Mouse (Mus musculus) brain, adult 10 weeks (tissue): ENCODE measurements around the gene Olfr352. TPM values are rescaled to one million over a fixed set of nuclear protein-coding genes. Genes with fewer than 3 reads are reported as not detected.

Experiments used
- polyA plus RNA-seq: library from polyadenylated mRNA; stranded (reverse); fragments of 350-450 nt; fragmentation: Illumina TruSeq; extraction: RNeasy Lipid Tissue Mini Kit (QIAGEN cat#74804); gene quantifications from one replicate; pipeline ENCODE4 v1.2.3, GENCODE M21; 2015; ENCODE audit warnings: low read depth, low replicate concordance

The Olfr352 gene
- not detected for polyA plus RNA-seq

GRCm38 (mm10) chr2:36868160-36868559, at the start of gene Olfr352:
TSS of gene Olfr352 (plus strand) at chr2:36868460.

GRCm38 (mm10) chr2:36846010-36846409, 22.2 kb upstream of the Olfr352 start, which contains the start of gene Olfr350:
TSS of gene Olfr350 (plus strand) at chr2:36846310.

DNA sequence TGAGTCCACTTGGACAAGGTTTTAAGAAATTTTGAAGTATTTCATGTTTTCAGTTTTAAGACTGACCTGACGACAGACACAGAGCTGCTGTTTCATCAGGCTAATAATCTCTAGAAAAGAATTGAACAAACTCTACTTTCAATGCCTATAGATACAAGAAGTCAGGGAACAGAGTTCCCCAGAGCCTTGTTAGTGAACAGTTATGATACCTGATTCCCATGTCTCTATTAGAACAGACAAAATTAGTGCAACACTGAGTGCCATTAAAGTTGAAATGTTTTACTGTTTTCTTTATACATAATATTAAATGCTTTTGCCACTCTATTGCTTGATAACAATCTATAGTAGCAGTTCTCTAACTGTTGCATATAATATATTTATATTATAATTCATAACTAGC, 5.7 kb upstream of the Olfr352 start, which contains the start of gene Olfr351:
Gene Olfr351 (minus strand): TSS at position 101 of the 400 bp plus-strand sequence.

GRCm38 (mm10) chr2:36892836-36893235, 24.6 kb downstream of the Olfr352 start, which contains the start of gene Olfr353:
TSS of gene Olfr353 (minus strand) at chr2:36892936.

DNA sequence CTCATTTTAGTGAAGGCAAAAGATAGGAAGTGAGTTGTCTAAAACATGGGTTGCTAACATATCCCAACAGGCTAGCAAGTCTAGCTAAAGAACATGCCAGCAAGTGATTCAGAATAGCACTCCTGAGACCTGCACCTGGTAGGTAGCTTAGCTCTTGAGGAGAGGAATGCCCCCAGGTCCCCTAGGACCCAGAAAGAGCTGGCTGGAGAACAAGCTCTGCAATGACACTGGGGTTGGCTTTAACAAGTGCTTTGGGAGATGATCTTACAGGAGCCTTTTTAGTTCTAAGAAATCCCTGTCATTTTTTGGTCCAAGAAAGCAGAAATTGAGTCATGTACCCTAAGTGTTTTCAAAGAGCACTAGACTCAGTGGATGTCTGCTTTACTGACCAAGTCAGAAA, 37.1 kb downstream of the Olfr352 start, which contains the start of gene Olfr354:
Gene Olfr354 (plus strand): TSS at position 301 of the 400 bp plus-strand sequence.

Other genes starting within 250 kb of the Olfr352 start
- not detected for gene Olfr345, start 228.4 kb upstream of the Olfr352 start, polyA plus RNA-seq
- not detected for gene Olfr346, start 182.7 kb upstream of the Olfr352 start, polyA plus RNA-seq
- gene Olfr347, start 136.6 kb upstream of the Olfr352 start, polyA plus RNA-seq, result not detected
- not detected for gene Olfr348, start 84.2 kb upstream of the Olfr352 start, polyA plus RNA-seq
- gene Olfr50, start 77.9 kb upstream of the Olfr352 start, polyA plus RNA-seq, result not detected
- not detected for gene Olfr3, start 51.4 kb upstream of the Olfr352 start, polyA plus RNA-seq
- not detected for gene Olfr350, start 22.1 kb upstream of the Olfr352 start, polyA plus RNA-seq
- not detected for gene Olfr351, start 5.8 kb upstream of the Olfr352 start, polyA plus RNA-seq
- not detected for gene Olfr353, start 24.5 kb downstream of the Olfr352 start, polyA plus RNA-seq
- not detected for gene Olfr354, start 37.2 kb downstream of the Olfr352 start, polyA plus RNA-seq
- gene Olfr355, start 60.4 kb downstream of the Olfr352 start, polyA plus RNA-seq, result not detected
- gene Olfr356, start 68.7 kb downstream of the Olfr352 start, polyA plus RNA-seq, result not detected
- not detected for gene Olfr357, start 125.4 kb downstream of the Olfr352 start, polyA plus RNA-seq
- gene Olfr358, start 140.9 kb downstream of the Olfr352 start, polyA plus RNA-seq, result not detected
- not detected for gene Olfr360, start 197.3 kb downstream of the Olfr352 start, polyA plus RNA-seq
- not detected for gene Olfr361, start 220.8 kb downstream of the Olfr352 start, polyA plus RNA-seq
- not detected for gene Olfr362, start 249.4 kb downstream of the Olfr352 start, polyA plus RNA-seq